In genomic region chrX:141151182-141151581, GRCm38 (mm10) we compare ENCODE assay signal across 23 mouse cellular contexts.
DNase-seq lines count a peak whose midpoint lies in the region; ATAC-seq and TF ChIP-seq lines count a peak whose summit lies in the region.
"Had no signal": no experiment of that assay in that cellular context is flagged by ENCODE, and none has a peak within 500 bp of the region (broad histone marks: within the 10 kb centered on the region; RNA-seq: fewer than 3 reads in every experiment).

No protein-coding gene starts in this region.

- no peaks in the 10 kb centered on the region for H3K4me1 ChIP-seq in forebrain, embryonic 12.5 days
- H3K4me1 ChIP-seq in forebrain, postnatal 0 days (ENCODE audit: insufficient read depth): no peaks in the 10 kb centered on the region
- no peaks in the 10 kb centered on the region for H3K4me1 ChIP-seq in lung, embryonic 15.5 days
- 0 out of 2 replicates have a peak, but pooled peaks cover 5% of the 10 kb centered on the region for H3K4me1 ChIP-seq in embryonic facial prominence, embryonic 10.5 days
- H3K4me1 ChIP-seq: heart, embryonic 12.5 days; limb, embryonic 15.5 days; liver, embryonic 15.5 days had no signal

- no peak for TF ChIP-seq CTCF in forebrain, postnatal 0 days (IDR thresholded peaks at IDR 0.05; ENCODE audit: low read depth)

- no peaks in the 10 kb centered on the region for H3K36me3 ChIP-seq in forebrain, embryonic 12.5 days (replicated peaks)
- H3K36me3 ChIP-seq in forebrain, postnatal 0 days (ENCODE audit: insufficient read depth): no peaks in the 10 kb centered on the region
- H3K36me3 ChIP-seq in lung, embryonic 15.5 days: no peaks in the 10 kb centered on the region
- H3K36me3 ChIP-seq in embryonic facial prominence, embryonic 10.5 days (replicated peaks): no peaks in the 10 kb centered on the region
- H3K36me3 ChIP-seq: heart, embryonic 12.5 days; limb, embryonic 15.5 days; liver, embryonic 15.5 days had no signal

- no peak overlapping the region for H3K9ac ChIP-seq in forebrain, embryonic 12.5 days
- no peak overlapping the region for H3K9ac ChIP-seq in forebrain, postnatal 0 days
- H3K9ac ChIP-seq in lung, embryonic 15.5 days: no peak overlapping the region
- H3K9ac ChIP-seq: heart, embryonic 12.5 days; limb, embryonic 15.5 days; liver, embryonic 15.5 days had no signal

- ATAC-seq in forebrain, embryonic 12.5 days (ENCODE audit: low FRiP score): 0 out of 2 replicates have a peak, but pooled peaks have one; percentile 3
- ATAC-seq in forebrain, postnatal 0 days: no peak
- 0 out of 2 replicates have a peak, but pooled peaks have one; percentile 16 for ATAC-seq in lung, embryonic 15.5 days (ENCODE audit: borderline replicate concordance, extremely low read depth, low FRiP score, low TSS enrichment)
- ATAC-seq in megakaryocyte progenitor cell, adult 5-6 weeks (replicated peaks; ENCODE audit: poor library complexity): 0 out of 2 replicates have a peak, but pooled peaks have one; percentile 17
- ATAC-seq: activated CD4-positive, CD25-positive, alpha-beta regulatory T cell, adult 4 months; CD4-positive, CD25-positive, alpha-beta regulatory T cell, adult 4 months; inflammation-experienced regulatory T-cells, adult 6 months; lung, postnatal 0 days had no signal

- peaks cover 66% of the 10 kb centered on the region for H3K27me3 ChIP-seq in forebrain, embryonic 12.5 days
- H3K27me3 ChIP-seq in forebrain, postnatal 0 days (ENCODE audit: insufficient read depth, low read length): no peaks in the 10 kb centered on the region
- H3K27me3 ChIP-seq in lung, embryonic 15.5 days: no peaks in the 10 kb centered on the region
- peaks cover 69% of the 10 kb centered on the region for H3K27me3 ChIP-seq in embryonic facial prominence, embryonic 10.5 days (replicated peaks; ENCODE audit: low read depth, poor library complexity, severe bottlenecking)
- H3K27me3 ChIP-seq: limb, embryonic 15.5 days; liver, embryonic 15.5 days had no signal

- no peak for DNase-seq in forebrain, postnatal 0 days
- DNase-seq in lung, postnatal 10 days: no peak
- DNase-seq in embryonic facial prominence, embryonic 10.5 days (ENCODE audit: low spot score): no peak
- no peak for DNase-seq in urinary bladder, postnatal 25 days (ENCODE audit: low spot score)
- DNase-seq: adrenal gland, postnatal 10 days; cerebellum, adult 11 months; embryo, embryonic 11 days; gastrocnemius, postnatal 10 days; heart, adult 11 months; heart, postnatal 14 days; kidney, adult 9 months; kidney, postnatal 25 days; thymus, postnatal 14 days had no signal

- H3K27ac ChIP-seq in forebrain, embryonic 12.5 days: no peak overlapping the region
- no peak overlapping the region for H3K27ac ChIP-seq in forebrain, postnatal 0 days (ENCODE audit: low read depth, low read length)
- no peak overlapping the region for H3K27ac ChIP-seq in lung, embryonic 15.5 days
- H3K27ac ChIP-seq in embryonic facial prominence, embryonic 10.5 days (replicated peaks): 0 out of 2 replicates have a peak overlapping the region, but pooled peaks have one; percentile 24
- H3K27ac ChIP-seq: limb, embryonic 15.5 days; liver, embryonic 15.5 days had no signal

- H3K9me3 ChIP-seq in forebrain, embryonic 12.5 days: no peaks in the 10 kb centered on the region
- H3K9me3 ChIP-seq in forebrain, postnatal 0 days (ENCODE audit: low read length): no peaks in the 10 kb centered on the region
- no peaks in the 10 kb centered on the region for H3K9me3 ChIP-seq in lung, embryonic 15.5 days
- no peaks in the 10 kb centered on the region for H3K9me3 ChIP-seq in embryonic facial prominence, embryonic 10.5 days
- H3K9me3 ChIP-seq: heart, embryonic 12.5 days; limb, embryonic 15.5 days; liver, embryonic 15.5 days had no signal

- H3K4me2 ChIP-seq in forebrain, embryonic 12.5 days: no peak overlapping the region
- no peak overlapping the region for H3K4me2 ChIP-seq in forebrain, postnatal 0 days (ENCODE audit: low read depth)
- H3K4me2 ChIP-seq in lung, embryonic 15.5 days: no peak overlapping the region
- H3K4me2 ChIP-seq: heart, embryonic 12.5 days; limb, embryonic 15.5 days; liver, embryonic 15.5 days had no signal

- H3K4me3 ChIP-seq in forebrain, embryonic 12.5 days (replicated peaks): no peak overlapping the region
- no peak overlapping the region for H3K4me3 ChIP-seq in forebrain, postnatal 0 days (ENCODE audit: low read depth, low read length)
- H3K4me3 ChIP-seq in lung, embryonic 15.5 days: no peak overlapping the region
- no peak overlapping the region for H3K4me3 ChIP-seq in embryonic facial prominence, embryonic 10.5 days
- H3K4me3 ChIP-seq: heart, embryonic 12.5 days; limb, embryonic 15.5 days; liver, embryonic 15.5 days had no signal
